Mouse (Mus musculus) heart, embryonic 14.5 days (tissue): ENCODE data around the gene Pakap. TPM values are rescaled to one million over a fixed set of nuclear protein-coding genes. Genes with fewer than 3 reads are reported as not detected.

Experiments
- ATAC-seq: fragments of 200-750 bp; cut with Nextera tagmentation; 2 replicates; pipeline ENCODE4 v1.8.0; 2017; ENCODE audit warnings: low read depth, moderate TSS enrichment; ENCODE audit not compliant: insufficient number of reproducible peaks, insufficient read depth, low FRiP score
- H3K27ac ChIP-seq, 2 experiments: fragments of 200-500 bp in 1 of 2; fragments of 300-500 bp in 1 of 2; sonication (generic) in 1 of 2; replicated peaks in 1 of 2; 2 replicates each; pipeline ENCODE4 v1.5.1; 2012 to 2014; ENCODE audit warnings: low read depth in 2 of 2, low read length in 2 of 2, control low read depth in 1 of 2, mild to moderate bottlenecking in 1 of 2, mixed read lengths in 1 of 2; ENCODE audit not compliant: control insufficient read depth in 1 of 2, insufficient read depth in 1 of 2
- H3K27me3 ChIP-seq: fragments of 300-500 bp; sonication (generic); 2 replicates; pipeline ENCODE4 v1.6.1; 2014; ENCODE audit warnings: mild to moderate bottlenecking, low read length, control low read depth; ENCODE audit not compliant: control insufficient read depth, insufficient read depth
- H3K36me3 ChIP-seq: fragments of 300-500 bp; sonication (generic); 2 replicates; pipeline ENCODE4 v1.6.1; 2014; ENCODE audit warnings: mild to moderate bottlenecking, control low read depth, low read length, mixed read lengths; ENCODE audit not compliant: control insufficient read depth, insufficient read depth
- H3K4me1 ChIP-seq, 2 experiments: fragments of 200-500 bp in 1 of 2; fragments of 300-500 bp in 1 of 2; sonication (generic) in 1 of 2; 2 replicates each; pipeline ENCODE4 v1.6.1; 2012 to 2014; ENCODE audit warnings: low read length in 2 of 2, control low read depth in 1 of 2, mixed read lengths in 1 of 2; ENCODE audit not compliant: control insufficient read depth in 2 of 2, insufficient read depth in 2 of 2
- H3K4me2 ChIP-seq: fragments of 300-500 bp; sonication (generic); 2 replicates; pipeline ENCODE4 v1.6.1; 2014; ENCODE audit warnings: mild to moderate bottlenecking, low read length
- H3K4me3 ChIP-seq, 2 experiments: fragments of 200-500 bp in 1 of 2; fragments of 300-500 bp in 1 of 2; sonication (generic) in 1 of 2; 2 replicates each; pipeline ENCODE4 v1.5.1; 2012 to 2014; ENCODE audit warnings: low read length in 2 of 2, mild to moderate bottlenecking in 2 of 2, control low read depth in 1 of 2, low read depth in 1 of 2, moderate library complexity in 1 of 2; ENCODE audit not compliant: control insufficient read depth in 1 of 2, insufficient read depth in 1 of 2
- H3K9ac ChIP-seq: fragments of 300-500 bp; sonication (generic); 2 replicates; pipeline ENCODE4 v1.6.1; 2014; ENCODE audit warnings: mild to moderate bottlenecking, low read length
- H3K9me3 ChIP-seq: fragments of 300-500 bp; sonication (generic); 2 replicates; pipeline ENCODE4 v1.6.1; 2016; ENCODE audit warnings: low read length, control low read depth; ENCODE audit not compliant: control insufficient read depth
- WGBS: fragments of 180-500 bp; shearing (Covaris S2); extraction: QIAGEN DNeasy Blood & Tissue Kit; methylation state at CpG from one replicate; pipeline ENCODE4 v1.1.7; 2014; 5-methylcytosine and 5-hydroxymethylcytosine counted together
- polyA plus RNA-seq: library from polyadenylated mRNA; unstranded; fragments of >200 nt; fragmentation: Nextera tagmentation; extraction: Ambion mirVana; gene quantifications from 2 replicates; pipeline ENCODE4 v1.2.1, GENCODE M21; 2014

Pakap gene
- polyA plus RNA-seq, 1 experiment from 2014 or later = 59.6 TPM

- H3K9ac ChIP-seq = peak overlapping the region; percentile 58
Measured at GRCm38 (mm10) chr4:57586933-57587658, 19.1 kb downstream of the Pakap start.

GRCm38 (mm10) chr4:57588356-57588755 lies 20.4 kb downstream of the Pakap start:
- peak; percentile 68 for ATAC-seq

More at GRCm38 (mm10) chr4:57586933-57587658, 19.1 kb downstream of the Pakap start:
- Histone ChIP-seq H3K4me3 (no peak overlapping the region), H3K4me2 (peak overlapping the region; percentile 3; the same call in 1 of the 2 replicates), H3K27me3 (no peaks in the 10 kb centered on the region), H3K4me1 (peaks cover 30 to 71% of the 10 kb centered on the region in 2 experiments), H3K9me3 (no peaks in the 10 kb centered on the region), H3K27ac (peak overlapping the region; percentile 90 to 94), H3K36me3 (peaks cover 6% of the 10 kb centered on the region; the same call in 1 of the 2 replicates)
- 26% methylated on average over 7 of the region's 7 CpGs for WGBS
- ATAC-seq = no peak

GRCm38 (mm10) chr4:57592751-57593150 lies 24.8 kb downstream of the Pakap start:
- Histone ChIP-seq H3K9ac (no peak overlapping the region), H3K27me3 (no peaks in the 10 kb centered on the region), H3K4me2 (peak overlapping the region; percentile 8; the same call in 1 of the 2 replicates), H3K36me3 (peaks cover 7% of the 10 kb centered on the region; the same call in 1 of the 2 replicates), H3K9me3 (no peaks in the 10 kb centered on the region), H3K4me3 (no peak overlapping the region), H3K4me1 (peaks cover 31 to 64% of the 10 kb centered on the region in 2 experiments), H3K27ac (peak overlapping the region; percentile 42 to 72)
- ATAC-seq = no peak
- 68% methylated on average over 4 of the region's 4 CpGs for WGBS

More at GRCm38 (mm10) chr4:57588356-57588755, 20.4 kb downstream of the Pakap start:
- H3K27me3 ChIP-seq = no peaks in the 10 kb centered on the region
- H3K4me2 ChIP-seq = peak overlapping the region; percentile 38
- H3K9me3 ChIP-seq = no peaks in the 10 kb centered on the region
- peak overlapping the region; percentile 90 to 94 for H3K27ac ChIP-seq
- 26% methylated on average over 1 of the region's 1 CpGs for WGBS
- peaks cover 39 to 81% of the 10 kb centered on the region in 2 experiments for H3K4me1 ChIP-seq
- H3K9ac ChIP-seq = peak overlapping the region; percentile 58
- H3K4me3 ChIP-seq = no peak overlapping the region
- H3K36me3 ChIP-seq = no peaks in the 10 kb centered on the region

GRCm38 (mm10) chr4:57599946-57600345 lies 32.0 kb downstream of the Pakap start:
- Histone ChIP-seq H3K4me1 (peaks cover 43 to 82% of the 10 kb centered on the region in 2 experiments), H3K9ac (no peak overlapping the region), H3K36me3 (peaks cover 3% of the 10 kb centered on the region; the same call in 1 of the 2 replicates), H3K4me3 (no peak overlapping the region), H3K27ac (peak overlapping the region in 1 of 2 experiments; percentile 71; a peak in 2 of 4 replicates), H3K9me3 (no peaks in the 10 kb centered on the region), H3K4me2 (no peak overlapping the region), H3K27me3 (no peaks in the 10 kb centered on the region)
- no peak for ATAC-seq
- WGBS = 76% methylated on average over 6 of the region's 6 CpGs

GRCm38 (mm10) chr4:57600685-57601457 lies 32.9 kb downstream of the Pakap start:
- Histone ChIP-seq H3K27me3 (no peaks in the 10 kb centered on the region), H3K27ac (peak overlapping the region; percentile 12 to 71; a peak in 3 of 4 replicates), H3K9ac (no peak overlapping the region), H3K4me3 (no peak overlapping the region), H3K9me3 (no peaks in the 10 kb centered on the region), H3K4me2 (no peak overlapping the region), H3K36me3 (no peaks in the 10 kb centered on the region), H3K4me1 (peaks cover 45 to 82% of the 10 kb centered on the region in 2 experiments)
- 74% methylated on average over 11 of the region's 11 CpGs for WGBS
- no peak; the same call in 1 of the 2 replicates for ATAC-seq

GRCm38 (mm10) chr4:57601458-57601835 lies 33.5 kb downstream of the Pakap start:
- Histone ChIP-seq H3K9ac (no peak overlapping the region; the same call in 1 of the 2 replicates), H3K4me3 (no peak overlapping the region), H3K36me3 (no peaks in the 10 kb centered on the region), H3K27ac (peak overlapping the region; percentile 33 to 71), H3K4me2 (no peak overlapping the region), H3K9me3 (no peaks in the 10 kb centered on the region), H3K27me3 (no peaks in the 10 kb centered on the region), H3K4me1 (peaks cover 48 to 84% of the 10 kb centered on the region in 2 experiments)
- ATAC-seq = no peak
- WGBS = 32% methylated on average over 9 of the region's 9 CpGs

- peaks cover 51 to 84% of the 10 kb centered on the region in 2 experiments for H3K4me1 ChIP-seq
Measured at GRCm38 (mm10) chr4:57601903-57602617, 34.1 kb downstream of the Pakap start.

More at GRCm38 (mm10) chr4:57601903-57602617, 34.1 kb downstream of the Pakap start:
- WGBS = 55% methylated on average over 10 of the region's 10 CpGs
- Histone ChIP-seq H3K27me3 (no peaks in the 10 kb centered on the region), H3K4me2 (no peak overlapping the region), H3K9me3 (no peaks in the 10 kb centered on the region), H3K4me3 (no peak overlapping the region), H3K9ac (peak overlapping the region; percentile 38; the same call in 1 of the 2 replicates), H3K36me3 (no peaks in the 10 kb centered on the region), H3K27ac (peak overlapping the region; percentile 33 to 71)
- no peak for ATAC-seq
